Comparison of ENCODE assay signal across 8 mouse cellular contexts in genomic region chr8:85700101-85700750, GRCm38 (mm10). TPM values are rescaled to one million over a fixed set of nuclear protein-coding genes. Genes with fewer than 3 reads are reported as not detected.
A peak's percentile ranks its signal among the peaks of the same experiment; 100 is the strongest.
DNase-seq lines count a peak whose midpoint lies in the region; ATAC-seq lines count a peak whose summit lies in the region.

No protein-coding gene starts in this region.

- peak overlapping the region; percentile 89 for H3K27ac ChIP-seq in embryonic facial prominence, embryonic 12.5 days
- H3K27ac ChIP-seq in heart, embryonic 13.5 days (replicated peaks): peak overlapping the region; percentile 70
- peak overlapping the region; percentile 81 for H3K27ac ChIP-seq in kidney, embryonic 16.5 days (ENCODE audit: low read length)
- H3K27ac ChIP-seq in liver, embryonic 11.5 days (ENCODE audit: low read depth, low read length): peak overlapping the region; percentile 40; the same call in 1 of the 2 replicates
- H3K27ac ChIP-seq in stomach, embryonic 16.5 days (ENCODE audit: low read length): peak overlapping the region; percentile 63

- no peaks in the 10 kb centered on the region for H3K36me3 ChIP-seq in embryonic facial prominence, embryonic 12.5 days
- H3K36me3 ChIP-seq in heart, embryonic 13.5 days: no peaks in the 10 kb centered on the region
- H3K36me3 ChIP-seq in kidney, embryonic 16.5 days (ENCODE audit: insufficient read depth, low read length): no peaks in the 10 kb centered on the region
- H3K36me3 ChIP-seq in liver, embryonic 11.5 days (ENCODE audit: control insufficient read depth, insufficient read depth, low read length): no peaks in the 10 kb centered on the region
- H3K36me3 ChIP-seq in stomach, embryonic 16.5 days (ENCODE audit: control insufficient read depth, insufficient read depth, low read length): no peaks in the 10 kb centered on the region

- peak overlapping the region; percentile 56 for H3K4me2 ChIP-seq in embryonic facial prominence, embryonic 12.5 days (replicated peaks)
- peak overlapping the region; percentile 99 for H3K4me2 ChIP-seq in heart, embryonic 13.5 days
- peak overlapping the region; percentile 96 for H3K4me2 ChIP-seq in kidney, embryonic 16.5 days (replicated peaks; ENCODE audit: low read depth, low read length)
- peak overlapping the region; percentile 81 for H3K4me2 ChIP-seq in liver, embryonic 11.5 days
- peak overlapping the region; percentile 100 for H3K4me2 ChIP-seq in stomach, embryonic 16.5 days (ENCODE audit: low read depth, low read length)

- peak overlapping the region; percentile 72 for H3K9ac ChIP-seq in embryonic facial prominence, embryonic 12.5 days
- peak overlapping the region; percentile 85 for H3K9ac ChIP-seq in heart, embryonic 13.5 days
- peak overlapping the region; percentile 91 for H3K9ac ChIP-seq in kidney, embryonic 16.5 days (replicated peaks; ENCODE audit: low read length)
- peak overlapping the region; percentile 72 for H3K9ac ChIP-seq in liver, embryonic 11.5 days (ENCODE audit: low read depth, low read length)
- peak overlapping the region; percentile 71 for H3K9ac ChIP-seq in stomach, embryonic 16.5 days (ENCODE audit: low read length)

- WGBS in embryonic facial prominence, embryonic 12.5 days: 1% methylated on average over 78 of the region's 84 CpGs
- WGBS in heart, embryonic 13.5 days: under 1% methylated on average over 83 of the region's 84 CpGs
- WGBS in kidney, embryonic 16.5 days: under 1% methylated on average over 56 of the region's 84 CpGs
- under 1% methylated on average over 79 of the region's 84 CpGs for WGBS in liver, embryonic 11.5 days
- WGBS in stomach, embryonic 16.5 days: under 1% methylated on average over 83 of the region's 84 CpGs

- peaks cover 16% of the 10 kb centered on the region; the same call in 1 of the 2 replicates for H3K27me3 ChIP-seq in embryonic facial prominence, embryonic 12.5 days
- H3K27me3 ChIP-seq in heart, embryonic 13.5 days (replicated peaks): peaks cover 32% of the 10 kb centered on the region
- peaks cover 5% of the 10 kb centered on the region for H3K27me3 ChIP-seq in kidney, embryonic 16.5 days (ENCODE audit: insufficient read depth, low read length)
- peaks cover 17% of the 10 kb centered on the region for H3K27me3 ChIP-seq in liver, embryonic 11.5 days (replicated peaks; ENCODE audit: control insufficient read depth, insufficient read depth, low read length)
- peaks cover 7% of the 10 kb centered on the region; the same call in 1 of the 2 replicates for H3K27me3 ChIP-seq in stomach, embryonic 16.5 days (ENCODE audit: control insufficient read depth, insufficient read depth, low read length)

- H3K4me1 ChIP-seq in embryonic facial prominence, embryonic 12.5 days: no peaks in the 10 kb centered on the region
- peaks cover 5% of the 10 kb centered on the region; the same call in 1 of the 2 replicates for H3K4me1 ChIP-seq in heart, embryonic 13.5 days
- H3K4me1 ChIP-seq in kidney, embryonic 16.5 days (ENCODE audit: insufficient read depth, low read length): peaks cover 4% of the 10 kb centered on the region; the same call in 1 of the 2 replicates
- H3K4me1 ChIP-seq in liver, embryonic 11.5 days (replicated peaks; ENCODE audit: control insufficient read depth, insufficient read depth, low read length): peaks cover 5% of the 10 kb centered on the region; the same call in 1 of the 2 replicates
- peaks cover 4% of the 10 kb centered on the region for H3K4me1 ChIP-seq in stomach, embryonic 16.5 days (ENCODE audit: control insufficient read depth, insufficient read depth, low read length)

- H3K4me3 ChIP-seq in embryonic facial prominence, embryonic 12.5 days: peak overlapping the region; percentile 60
- H3K4me3 ChIP-seq in heart, embryonic 13.5 days: peak overlapping the region; percentile 76
- peak overlapping the region; percentile 80 for H3K4me3 ChIP-seq in kidney, embryonic 16.5 days (ENCODE audit: low read length)
- peak overlapping the region; percentile 59 for H3K4me3 ChIP-seq in liver, embryonic 11.5 days (ENCODE audit: low read depth, low read length)
- peak overlapping the region; percentile 61 for H3K4me3 ChIP-seq in stomach, embryonic 16.5 days (replicated peaks; ENCODE audit: low read length)

- ATAC-seq in embryonic facial prominence, embryonic 12.5 days (ENCODE audit: insufficient number of reproducible peaks, insufficient read depth, low FRiP score, low TSS enrichment): peak; percentile 96
- ATAC-seq in heart, embryonic 13.5 days (ENCODE audit: extremely low read depth, insufficient number of reproducible peaks, low FRiP score, low TSS enrichment): peak; percentile 66
- ATAC-seq in kidney, embryonic 16.5 days (ENCODE audit: low FRiP score, low TSS enrichment): peak; percentile 97
- ATAC-seq in liver, embryonic 11.5 days (replicated peaks; ENCODE audit: low FRiP score): peak; percentile 92
- peak; percentile 95 for ATAC-seq in stomach, embryonic 16.5 days (ENCODE audit: insufficient read depth, low FRiP score)

- DNase-seq in A20 (ENCODE audit: low read depth, low spot score): peak; percentile 87
- peak; percentile 66 to 82 for DNase-seq in adrenal gland, postnatal 36 days
- peak; percentile 79 for DNase-seq in liver, embryonic 11.5 days (ENCODE audit: low spot score)
- peak; percentile 13 to 39 for DNase-seq in natural killer cell, adult 2 months (ENCODE audit: low spot score in 2 of 2)

- H3K9me3 ChIP-seq in embryonic facial prominence, embryonic 12.5 days: no peaks in the 10 kb centered on the region
- no peaks in the 10 kb centered on the region for H3K9me3 ChIP-seq in heart, embryonic 13.5 days
- H3K9me3 ChIP-seq in kidney, embryonic 16.5 days (ENCODE audit: low read length): no peaks in the 10 kb centered on the region
- no peaks in the 10 kb centered on the region for H3K9me3 ChIP-seq in liver, embryonic 11.5 days (ENCODE audit: control insufficient read depth, low read length)
- H3K9me3 ChIP-seq in stomach, embryonic 16.5 days (replicated peaks; ENCODE audit: control insufficient read depth, low read length): no peaks in the 10 kb centered on the region

RNA-seq across cellular contexts. Expression of gene Neto2, which starts 0.5 kb away (rescaled TPM):
- 1 to 10 TPM; 4.0 to 8.0 TPM for total RNA-seq in adrenal gland, postnatal 36 days (2021)
- polyA plus RNA-seq in embryonic facial prominence, embryonic 12.5 days (2016; fragmentation: Nextera tagmentation; extraction: Ambion mirVana): 16.1 and 17.1 TPM in 2 replicates
- polyA plus RNA-seq in heart, embryonic 13.5 days (2015; fragmentation: Nextera tagmentation; extraction: Ambion mirVana): 3.5 and 3.9 TPM in 2 replicates
- 15.7 and 16.0 TPM in 2 replicates for polyA plus RNA-seq in kidney, embryonic 16.5 days (2015; fragmentation: Nextera tagmentation; extraction: Ambion mirVana)
- 4.6 and 5.6 TPM in 2 replicates for polyA plus RNA-seq in liver, embryonic 11.5 days (2014; fragmentation: Nextera tagmentation; extraction: Ambion mirVana)
- polyA plus RNA-seq in stomach, embryonic 16.5 days (2015; fragmentation: Nextera tagmentation; extraction: Ambion mirVana): 4.6 and 4.7 TPM in 2 replicates

Comparison
In these comparisons a context has a peak if more than half of its experiments do, and no peak if none do; other contexts are left out.
1. Peak in every context shown above with its lines: DNase-seq, ATAC-seq, H3K4me3 ChIP-seq and H3K27ac ChIP-seq.
2. DNase-seq: peak in every context shown above with its lines; median percentile 87 in A20; 79 in liver, embryonic 11.5 days; 74 in adrenal gland, postnatal 36 days; 26 in natural killer cell, adult 2 months.